Mouse (Mus musculus) skeletal muscle tissue, adult 2 months (tissue): ENCODE measurements around the gene Psors1c2.

Experiments used
- DNase-seq: peaks from one replicate; pipeline ENCODE4 v3.0.0-alpha.2; 2012; ENCODE audit warnings: low read depth, low spot score

Psors1c2 gene

DNA sequence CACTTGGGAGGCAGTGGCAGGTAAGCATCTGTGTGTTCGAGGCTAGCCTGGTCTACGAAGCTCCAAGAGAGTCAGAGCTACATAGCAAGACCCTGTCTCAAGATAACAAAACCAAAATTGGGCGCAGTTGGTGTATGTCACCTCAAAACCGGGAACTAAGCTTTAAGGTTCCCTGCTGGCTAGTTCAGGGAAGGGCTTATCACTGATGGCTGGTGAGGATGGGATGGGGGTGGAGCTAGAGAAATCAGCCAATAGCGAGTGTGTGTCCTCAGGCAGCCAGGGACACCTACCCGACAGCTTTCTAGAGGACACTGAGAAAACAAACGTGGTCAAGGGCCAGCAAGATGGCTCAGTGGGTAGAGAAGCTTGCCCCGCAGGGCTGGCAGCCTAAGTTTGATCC is 25.2 kb downstream of the Psors1c2 start:
- no peak for DNase-seq

DNA sequence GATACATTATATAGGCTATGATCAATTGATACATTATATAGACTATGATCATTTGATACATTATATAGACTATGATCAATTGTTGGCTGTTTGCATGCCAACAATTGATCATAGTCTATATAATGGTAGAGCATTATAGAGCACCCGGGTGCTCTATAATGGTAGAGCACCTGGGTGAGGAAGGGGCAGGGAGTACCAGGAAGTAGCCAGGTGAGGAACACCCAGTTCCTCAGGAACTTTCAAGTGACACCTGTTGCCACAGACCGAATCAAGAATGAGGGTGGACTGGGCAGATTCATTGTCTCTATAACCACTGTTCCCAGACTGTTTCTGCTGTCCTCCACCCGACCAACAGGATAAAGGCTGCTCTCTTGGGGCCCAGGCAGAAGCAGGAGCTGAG is 34.1 kb downstream of the Psors1c2 start, which contains the start of gene 2300002M23Rik:
Gene 2300002M23Rik, plus strand, starts transcription at position 301 of the 400 bp plus-strand sequence.
- no peak for DNase-seq

DNA sequence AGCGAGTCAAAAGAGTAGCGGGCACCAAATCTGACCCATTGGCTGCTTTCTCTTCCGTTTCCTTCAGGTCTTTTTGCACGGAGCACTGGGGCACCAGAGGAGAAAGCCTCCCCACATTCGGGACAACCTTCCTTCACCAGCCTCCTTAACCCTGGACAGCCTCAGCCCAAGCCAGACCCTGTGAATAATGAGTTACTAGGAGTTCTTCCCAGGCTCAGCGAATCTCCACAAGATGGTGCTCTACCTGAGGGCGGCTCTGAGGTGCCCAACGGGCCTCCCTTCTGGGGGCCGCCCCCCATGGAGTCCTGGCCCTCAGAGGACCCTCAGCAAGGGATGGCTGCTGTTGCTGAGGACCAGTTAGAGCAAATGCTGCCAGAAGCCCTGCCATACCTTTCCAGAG is 34.8 kb downstream of the Psors1c2 start:
- no peak for DNase-seq

DNA sequence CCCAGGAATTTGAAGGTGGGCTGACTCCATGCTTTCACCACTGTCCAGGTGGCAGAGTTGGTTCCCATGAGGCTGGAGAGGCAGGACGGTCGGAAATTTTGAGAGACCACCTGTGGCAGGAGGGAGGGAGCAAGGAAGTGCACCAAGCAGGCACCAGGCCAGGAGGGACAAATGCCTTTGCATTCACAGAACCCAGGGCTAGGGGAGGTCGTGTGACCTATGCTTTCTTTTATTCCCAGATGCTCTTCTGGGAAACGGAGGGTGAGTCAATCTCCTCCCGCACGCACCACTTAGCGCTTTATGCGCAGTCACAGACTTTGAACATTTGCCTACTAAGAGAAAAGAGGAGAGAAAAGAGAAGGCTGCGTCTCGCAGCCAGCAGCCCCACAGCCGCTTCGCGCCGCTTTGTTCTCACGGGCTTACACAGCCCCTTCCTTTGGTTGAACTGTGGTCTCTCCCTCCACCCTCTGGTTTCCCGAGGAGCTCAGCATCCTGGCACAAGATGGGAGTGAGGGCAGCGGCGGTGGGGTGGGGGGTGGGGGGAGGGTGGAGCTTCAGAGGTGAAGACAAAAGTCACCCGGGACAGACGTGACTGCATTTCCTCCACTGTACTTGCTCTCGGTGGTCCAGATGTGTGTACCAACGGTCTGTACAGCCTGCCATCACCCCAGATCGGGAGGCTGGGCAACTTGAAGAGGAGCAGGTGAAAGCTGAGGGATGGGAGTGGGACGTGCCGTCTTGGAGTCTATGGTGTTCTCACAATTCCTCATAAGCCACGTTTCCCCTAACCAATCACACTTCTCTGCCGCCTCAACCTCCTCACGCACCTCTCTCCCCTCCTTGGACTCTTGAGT is 36.3 kb downstream of the Psors1c2 start:
- no peak for DNase-seq

DNA sequence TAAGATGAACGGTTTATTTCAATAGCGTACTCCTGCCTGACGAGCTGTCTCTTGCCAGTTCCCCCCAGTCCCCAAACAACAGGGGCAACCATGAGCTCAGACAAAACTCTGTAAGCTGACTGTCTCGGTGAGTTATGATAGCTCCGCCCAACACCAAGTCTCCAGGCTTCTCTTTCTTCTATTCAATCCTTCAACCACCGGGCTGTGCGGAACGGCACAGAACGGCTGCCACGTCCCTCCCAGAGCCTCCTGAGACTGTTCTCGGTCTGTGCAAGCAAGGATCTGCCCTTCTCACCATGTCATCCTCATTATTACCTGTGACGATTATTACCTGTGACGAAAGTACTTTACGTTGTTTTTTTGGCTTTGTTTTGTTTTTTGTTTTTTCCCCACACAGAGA is 37.8 kb downstream of the Psors1c2 start:
- DNase-seq, result no peak

DNA sequence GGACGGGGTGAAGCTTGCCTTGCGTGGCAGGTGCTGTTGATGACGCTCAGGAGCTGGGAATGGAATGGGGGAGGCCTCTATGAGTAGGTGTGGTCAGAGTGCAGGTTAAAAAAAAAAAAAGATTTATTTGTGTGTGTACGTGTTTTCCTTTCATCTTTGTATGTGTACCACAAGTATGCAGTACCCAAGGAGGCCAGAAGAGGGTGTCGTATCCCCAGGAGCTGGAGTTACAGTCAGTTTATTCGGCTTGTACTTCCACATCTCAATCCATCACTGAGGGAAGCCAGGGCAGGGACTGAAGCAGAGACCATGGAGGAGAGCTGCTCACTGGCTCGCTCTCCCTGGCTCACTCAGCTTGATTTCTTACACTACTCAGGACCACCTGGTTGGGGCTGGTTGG is 38.5 kb downstream of the Psors1c2 start:
- DNase-seq, result no peak

DNA sequence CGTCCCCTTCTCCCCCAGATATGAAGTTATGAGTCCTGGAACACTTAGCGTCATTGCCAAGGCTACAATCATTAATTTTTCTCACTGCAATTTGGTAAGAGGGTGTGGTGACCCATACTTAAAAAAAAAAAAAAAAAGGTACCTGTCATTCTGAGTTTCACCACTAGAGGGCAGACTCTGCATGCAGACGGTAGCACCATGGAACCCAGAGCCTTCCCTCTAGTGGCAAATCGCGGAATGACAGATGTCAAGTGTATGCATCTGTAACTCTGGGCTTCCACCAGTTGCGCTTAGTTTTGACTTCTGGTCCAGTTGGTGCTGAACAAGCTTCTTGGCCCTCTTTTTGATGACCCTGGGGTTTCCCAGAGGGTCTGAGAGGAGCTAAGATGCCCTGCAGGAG is 45.2 kb downstream of the Psors1c2 start:
- peak; percentile 64 for DNase-seq

DNA sequence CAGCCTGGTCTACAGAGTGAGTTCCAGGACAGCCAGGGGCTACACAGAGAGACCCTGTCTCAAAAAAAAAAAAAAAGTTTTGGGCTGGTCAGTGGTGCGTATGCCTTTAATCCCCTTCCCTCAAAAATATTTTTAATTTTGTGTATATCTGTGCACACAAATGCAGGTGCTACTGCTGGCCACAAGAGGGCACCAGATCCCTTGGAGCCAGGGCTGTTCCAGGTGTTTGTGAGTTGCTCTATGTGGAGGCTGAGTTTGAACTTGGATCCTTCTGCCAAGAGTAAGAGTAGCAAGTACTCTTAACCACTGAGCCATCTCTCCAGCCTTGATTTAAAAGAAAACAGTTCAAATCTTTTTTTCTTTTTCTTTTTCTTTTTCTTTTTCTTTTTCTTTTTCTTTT is 49.9 kb downstream of the Psors1c2 start:
- no peak for DNase-seq
